Mouse (Mus musculus): ENCODE results near the gene Bspry. TPM values are rescaled to one million over a fixed set of nuclear protein-coding genes. Genes with fewer than 3 reads are reported as not detected.

Bspry gene
- polyA plus RNA-seq, 1 experiment from 2014 or later, result 31.6 TPM

DNA sequence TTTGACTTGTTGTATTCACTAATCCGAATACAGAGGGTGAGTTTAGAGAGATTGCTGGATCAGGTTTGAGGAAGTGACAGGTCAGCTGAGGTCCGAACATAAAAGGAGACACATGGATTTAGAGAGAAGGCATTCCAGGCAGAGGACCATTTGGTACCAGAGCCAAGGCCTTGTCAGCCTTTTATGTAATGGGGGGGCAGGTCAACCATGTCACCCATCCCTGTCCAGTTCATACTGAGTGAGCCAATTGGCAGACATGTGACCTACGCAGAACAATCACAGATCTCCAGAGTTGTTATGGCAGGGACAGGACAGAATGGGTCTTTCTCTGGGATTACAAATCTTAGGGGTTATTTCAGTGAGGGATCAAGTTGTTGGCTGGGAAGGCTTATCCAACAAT, 26.1 kb downstream of the Bspry start:
- no peaks in the 10 kb centered on the region for H3K9me3 ChIP-seq (ENCODE audit: control insufficient read depth, low read length)
- no peak overlapping the region for H3K4me2 ChIP-seq (ENCODE audit: low read depth, low read length)
- peaks cover 2% of the 10 kb centered on the region; the same call in 1 of the 2 replicates for H3K4me1 ChIP-seq (ENCODE audit: control insufficient read depth, insufficient read depth, low read length)
- no peak overlapping the region for H3K27ac ChIP-seq (ENCODE audit: low read length)
- no peaks in the 10 kb centered on the region for H3K27me3 ChIP-seq (replicated peaks; ENCODE audit: control insufficient read depth, insufficient read depth, low read length)
- no peak overlapping the region for H3K9ac ChIP-seq (ENCODE audit: low read depth, low read length)
- peaks cover 22% of the 10 kb centered on the region for H3K36me3 ChIP-seq (ENCODE audit: control insufficient read depth, insufficient read depth, low read length)
- no peak overlapping the region for H3K4me3 ChIP-seq (ENCODE audit: low read length)
- 84% methylated on average over 3 of the region's 3 CpGs for WGBS
- no peak for ATAC-seq

DNA sequence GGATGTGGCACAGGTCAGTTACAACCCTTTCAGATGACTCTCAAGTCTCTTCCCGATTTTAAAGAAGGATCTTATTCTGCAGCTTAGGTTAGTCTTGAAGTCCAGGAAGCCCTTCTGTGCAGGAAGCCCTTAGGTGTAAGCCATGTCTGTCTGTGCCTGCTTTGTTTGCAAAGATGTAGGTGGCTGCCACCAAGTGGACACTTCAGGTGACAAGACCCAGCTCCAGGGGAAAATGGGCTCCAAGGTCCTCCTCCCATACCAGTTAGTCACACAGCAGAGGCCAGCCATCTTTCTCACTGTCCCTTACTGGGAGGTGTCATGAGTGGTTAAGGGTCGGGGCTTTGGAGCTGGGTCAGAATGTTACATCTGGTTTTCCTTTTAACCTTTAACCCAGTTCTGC, 26.9 kb downstream of the Bspry start:
- Histone ChIP-seq H3K36me3 (ENCODE audit: control insufficient read depth, insufficient read depth, low read length) (peaks cover 28% of the 10 kb centered on the region), H3K4me3 (ENCODE audit: low read length) (no peak overlapping the region)
- WGBS, result 63% methylated on average over 2 of the region's 2 CpGs

DNA sequence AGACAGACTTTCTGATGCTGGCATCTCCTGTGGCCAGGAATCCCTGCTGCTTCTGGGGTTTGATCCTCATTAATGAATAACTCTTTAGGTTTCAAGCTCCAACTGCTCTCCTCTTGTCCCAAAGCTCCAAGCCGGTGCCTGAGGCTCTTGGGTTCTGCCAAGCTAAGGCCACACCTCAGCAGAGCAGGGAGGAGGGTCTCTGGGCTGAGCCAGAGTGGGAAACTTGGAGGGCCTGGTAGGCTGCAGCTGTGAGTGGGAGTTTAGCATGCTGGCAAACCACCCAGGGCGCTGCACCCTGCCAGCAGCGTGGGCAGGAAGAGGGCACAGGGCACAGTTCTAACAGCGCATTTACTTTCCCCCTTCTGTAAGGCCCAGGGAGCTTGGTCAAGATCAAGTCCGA, 29.0 kb downstream of the Bspry start:
- no peak for ATAC-seq
- H3K4me1 ChIP-seq (ENCODE audit: control insufficient read depth, insufficient read depth, low read length), result peaks cover 2% of the 10 kb centered on the region; the same call in 1 of the 2 replicates
- H3K9ac ChIP-seq (ENCODE audit: low read depth, low read length), result no peak overlapping the region
- peaks cover 42% of the 10 kb centered on the region for H3K36me3 ChIP-seq (ENCODE audit: control insufficient read depth, insufficient read depth, low read length)
- 93% methylated on average over 5 of the region's 5 CpGs for WGBS
- no peak overlapping the region for H3K4me2 ChIP-seq (ENCODE audit: low read depth, low read length)
- no peaks in the 10 kb centered on the region for H3K9me3 ChIP-seq (ENCODE audit: control insufficient read depth, low read length)
- no peak overlapping the region for H3K27ac ChIP-seq (ENCODE audit: low read length)
- H3K4me3 ChIP-seq (ENCODE audit: low read length), result no peak overlapping the region
- no peaks in the 10 kb centered on the region for H3K27me3 ChIP-seq (replicated peaks; ENCODE audit: control insufficient read depth, insufficient read depth, low read length)

More for the DNA sequence above, 26.9 kb downstream of the Bspry start:
- Histone ChIP-seq H3K27ac (ENCODE audit: low read length) (no peak overlapping the region), H3K4me1 (ENCODE audit: control insufficient read depth, insufficient read depth, low read length) (peaks cover 2% of the 10 kb centered on the region; the same call in 1 of the 2 replicates), H3K4me2 (ENCODE audit: low read depth, low read length) (no peak overlapping the region), H3K27me3 (replicated peaks; ENCODE audit: control insufficient read depth, insufficient read depth, low read length) (no peaks in the 10 kb centered on the region), H3K9ac (ENCODE audit: low read depth, low read length) (no peak overlapping the region), H3K9me3 (ENCODE audit: control insufficient read depth, low read length) (no peaks in the 10 kb centered on the region)
- ATAC-seq, result peak; percentile 22; the same call in 1 of the 2 replicates

DNA sequence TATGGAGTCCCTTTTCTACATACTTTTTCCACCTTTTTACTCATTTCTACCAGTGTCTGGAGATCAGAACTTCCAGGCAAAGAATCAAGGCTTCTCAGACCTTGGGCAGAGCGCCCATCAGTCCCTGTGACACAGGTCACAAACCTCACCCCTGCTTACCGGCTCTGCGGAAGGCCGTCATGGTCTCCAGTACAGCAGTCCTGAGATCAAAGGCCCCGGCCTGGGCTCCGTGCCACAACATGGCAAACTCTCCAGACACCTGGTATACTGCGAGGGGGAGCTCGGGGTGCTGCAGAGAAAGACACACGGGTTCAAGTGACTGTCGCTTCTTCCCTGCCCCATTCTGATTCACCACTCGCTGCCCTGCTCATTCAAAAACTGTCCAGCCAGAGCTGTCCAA, 30.1 kb downstream of the Bspry start:
- no peaks in the 10 kb centered on the region for H3K27me3 ChIP-seq (replicated peaks; ENCODE audit: control insufficient read depth, insufficient read depth, low read length)
- H3K36me3 ChIP-seq (ENCODE audit: control insufficient read depth, insufficient read depth, low read length), result peaks cover 42% of the 10 kb centered on the region
- H3K27ac ChIP-seq (ENCODE audit: low read length), result no peak overlapping the region
- 92% methylated on average over 11 of the region's 11 CpGs for WGBS
- no peak overlapping the region for H3K9ac ChIP-seq (ENCODE audit: low read depth, low read length)
- H3K4me1 ChIP-seq (ENCODE audit: control insufficient read depth, insufficient read depth, low read length), result peaks cover 3% of the 10 kb centered on the region; the same call in 1 of the 2 replicates
- ATAC-seq, result no peak
- H3K4me3 ChIP-seq (ENCODE audit: low read length), result no peak overlapping the region
- no peak overlapping the region for H3K4me2 ChIP-seq (ENCODE audit: low read depth, low read length)
- H3K9me3 ChIP-seq (ENCODE audit: control insufficient read depth, low read length), result no peaks in the 10 kb centered on the region

DNA sequence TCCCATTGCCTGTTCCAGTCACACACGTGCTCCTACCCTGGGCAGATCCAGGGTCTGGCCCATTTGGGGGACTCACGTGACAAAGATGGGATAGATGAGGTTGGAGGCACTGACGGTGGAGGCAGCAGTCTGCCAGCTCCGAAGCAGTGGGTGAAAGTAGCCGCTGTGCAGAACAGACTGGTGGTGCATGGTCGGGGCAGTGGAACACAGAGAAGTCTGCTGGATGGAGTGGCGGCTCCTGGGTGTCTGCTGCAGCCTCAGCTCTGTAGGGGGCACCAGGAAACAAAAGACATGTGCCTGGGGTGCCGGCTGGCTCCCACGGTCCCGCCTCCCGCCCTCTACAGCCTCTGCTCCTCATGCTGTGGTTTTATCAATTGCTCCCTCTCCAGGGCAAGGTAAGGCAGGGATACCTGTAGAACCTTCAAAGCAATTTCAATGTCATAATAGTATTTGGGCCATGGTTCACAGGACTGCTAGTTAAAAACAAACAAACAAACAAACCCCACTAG, 34.2 kb downstream of the Bspry start:
- H3K4me1 ChIP-seq (ENCODE audit: control insufficient read depth, insufficient read depth, low read length), result peaks cover 32% of the 10 kb centered on the region
- no peak for ATAC-seq
- 46% methylated on average over 11 of the region's 11 CpGs for WGBS
- H3K27me3 ChIP-seq (replicated peaks; ENCODE audit: control insufficient read depth, insufficient read depth, low read length), result no peaks in the 10 kb centered on the region
- H3K36me3 ChIP-seq (ENCODE audit: control insufficient read depth, insufficient read depth, low read length), result peaks cover 38% of the 10 kb centered on the region
- H3K9me3 ChIP-seq (ENCODE audit: control insufficient read depth, low read length), result no peaks in the 10 kb centered on the region
- no peak overlapping the region for H3K4me2 ChIP-seq (ENCODE audit: low read depth, low read length)
- H3K4me3 ChIP-seq (ENCODE audit: low read length), result no peak overlapping the region
- H3K9ac ChIP-seq (ENCODE audit: low read depth, low read length), result no peak overlapping the region
- H3K27ac ChIP-seq (ENCODE audit: low read length), result no peak overlapping the region

DNA sequence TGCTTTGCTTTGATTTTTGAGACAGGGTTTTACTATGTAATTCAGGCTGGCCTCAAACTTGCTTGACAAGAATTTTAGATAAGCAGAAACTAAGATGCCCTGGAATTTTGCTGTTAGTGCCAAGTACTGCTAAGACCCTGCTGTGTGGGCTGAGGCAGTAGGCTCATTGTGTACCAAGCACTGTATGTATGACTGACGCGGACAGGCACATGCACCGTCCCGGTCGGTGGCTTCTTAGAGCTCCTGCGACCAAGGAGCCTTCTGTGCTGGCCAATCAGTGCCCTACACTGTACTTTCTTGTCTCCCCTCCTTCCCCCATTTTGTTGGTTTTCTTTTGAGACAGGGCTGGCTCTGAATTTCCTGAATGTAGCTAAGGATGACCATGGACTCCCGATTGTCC, 35.1 kb downstream of the Bspry start:
- peaks cover 32% of the 10 kb centered on the region for H3K4me1 ChIP-seq (ENCODE audit: control insufficient read depth, insufficient read depth, low read length)
- H3K9me3 ChIP-seq (ENCODE audit: control insufficient read depth, low read length), result no peaks in the 10 kb centered on the region
- H3K27me3 ChIP-seq (replicated peaks; ENCODE audit: control insufficient read depth, insufficient read depth, low read length), result no peaks in the 10 kb centered on the region
- H3K36me3 ChIP-seq (ENCODE audit: control insufficient read depth, insufficient read depth, low read length), result peaks cover 30% of the 10 kb centered on the region
- peak overlapping the region; percentile 57; the same call in 1 of the 2 replicates for H3K9ac ChIP-seq (ENCODE audit: low read depth, low read length)
- H3K4me3 ChIP-seq (ENCODE audit: low read length), result no peak overlapping the region
- H3K4me2 ChIP-seq (ENCODE audit: low read depth, low read length), result no peak overlapping the region; the same call in none of the 2 replicates
- WGBS, result 82% methylated on average over 7 of the region's 7 CpGs
- ATAC-seq, result no peak
- peak overlapping the region; percentile 64 for H3K27ac ChIP-seq (ENCODE audit: low read length)

DNA sequence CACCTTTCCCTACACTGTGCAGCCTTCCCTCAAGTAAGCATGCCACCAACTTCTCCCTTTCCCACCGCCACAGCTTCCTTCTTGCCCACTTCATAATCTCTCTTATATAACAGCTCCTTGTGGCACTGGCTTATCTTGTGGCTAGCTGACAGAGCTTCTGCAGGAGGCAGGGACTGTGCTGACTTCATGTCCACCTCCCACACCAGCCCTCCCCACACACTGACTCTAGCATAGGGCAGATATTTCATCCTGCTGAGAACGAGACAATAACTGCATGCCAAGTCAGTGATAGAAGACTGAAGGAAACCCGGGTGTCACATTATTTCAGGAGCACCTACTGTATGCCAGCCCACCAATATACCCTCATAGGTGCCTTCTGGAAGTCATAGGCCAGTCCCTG, 35.6 kb downstream of the Bspry start:
- peaks cover 25% of the 10 kb centered on the region for H3K36me3 ChIP-seq (ENCODE audit: control insufficient read depth, insufficient read depth, low read length)
- peak overlapping the region; percentile 57; the same call in 1 of the 2 replicates for H3K9ac ChIP-seq (ENCODE audit: low read depth, low read length)
- 67% methylated on average over 3 of the region's 3 CpGs for WGBS
- peaks cover 32% of the 10 kb centered on the region for H3K4me1 ChIP-seq (ENCODE audit: control insufficient read depth, insufficient read depth, low read length)
- no peaks in the 10 kb centered on the region for H3K9me3 ChIP-seq (ENCODE audit: control insufficient read depth, low read length)
- H3K27me3 ChIP-seq (replicated peaks; ENCODE audit: control insufficient read depth, insufficient read depth, low read length), result no peaks in the 10 kb centered on the region
- H3K27ac ChIP-seq (ENCODE audit: low read length), result peak overlapping the region; percentile 64
- peak overlapping the region; percentile 25; the same call in 1 of the 2 replicates for H3K4me3 ChIP-seq (ENCODE audit: low read length)
- peak overlapping the region; percentile 74 for H3K4me2 ChIP-seq (ENCODE audit: low read depth, low read length)
- ATAC-seq, result no peak

DNA sequence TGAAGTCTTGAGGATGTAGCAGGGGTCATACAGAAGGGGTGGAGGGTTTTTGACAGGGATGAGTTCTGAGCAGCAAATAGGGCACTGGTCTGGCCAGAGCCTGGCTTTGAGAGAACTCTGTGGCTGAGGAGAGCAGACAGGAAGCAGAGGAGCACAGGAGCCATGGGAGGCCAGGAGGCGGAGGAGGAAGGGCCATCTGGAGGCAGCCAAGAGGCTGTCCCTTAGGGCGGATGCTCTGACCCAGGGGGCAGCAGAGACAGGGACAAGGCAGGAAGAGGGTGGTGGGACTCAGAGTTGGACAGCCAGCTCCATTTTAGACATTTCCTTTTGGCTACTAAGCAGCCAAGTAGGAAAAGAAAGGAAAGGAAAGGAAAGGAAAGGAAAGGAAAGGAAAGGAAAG, 36.2 kb downstream of the Bspry start:
- peak overlapping the region; percentile 57 for H3K9ac ChIP-seq (ENCODE audit: low read depth, low read length)
- no peaks in the 10 kb centered on the region for H3K9me3 ChIP-seq (ENCODE audit: control insufficient read depth, low read length)
- peak overlapping the region; percentile 74 for H3K4me2 ChIP-seq (ENCODE audit: low read depth, low read length)
- peaks cover 20% of the 10 kb centered on the region for H3K36me3 ChIP-seq (ENCODE audit: control insufficient read depth, insufficient read depth, low read length)
- WGBS, result 30% methylated on average over 2 of the region's 2 CpGs
- H3K27ac ChIP-seq (ENCODE audit: low read length), result peak overlapping the region; percentile 97
- ATAC-seq, result no peak
- peak overlapping the region; percentile 25; the same call in 1 of the 2 replicates for H3K4me3 ChIP-seq (ENCODE audit: low read length)
- H3K4me1 ChIP-seq (ENCODE audit: control insufficient read depth, insufficient read depth, low read length), result peaks cover 32% of the 10 kb centered on the region
- no peaks in the 10 kb centered on the region for H3K27me3 ChIP-seq (replicated peaks; ENCODE audit: control insufficient read depth, insufficient read depth, low read length)

DNA sequence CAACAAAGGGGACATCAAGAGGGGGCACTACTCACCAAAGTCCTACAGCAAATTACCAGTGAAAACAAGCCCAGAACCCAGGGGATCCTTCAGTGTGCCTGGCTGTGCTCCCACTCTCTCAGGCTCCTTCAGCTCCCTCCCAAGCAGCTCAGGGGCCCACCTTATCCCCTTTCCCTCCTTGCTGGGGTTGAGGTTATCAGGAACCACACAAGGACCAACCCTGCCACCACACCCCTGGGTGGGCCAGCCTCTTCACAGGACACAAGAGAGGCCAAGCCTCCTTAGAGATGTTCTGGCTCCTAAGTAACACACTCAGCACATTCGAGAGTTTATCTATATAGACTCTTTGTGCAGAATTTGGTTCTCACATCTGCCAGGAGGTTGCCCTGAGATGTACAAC, 36.7 kb downstream of the Bspry start:
- Histone ChIP-seq H3K4me2 (ENCODE audit: low read depth, low read length) (peak overlapping the region; percentile 74), H3K4me1 (ENCODE audit: control insufficient read depth, insufficient read depth, low read length) (peaks cover 32% of the 10 kb centered on the region), H3K27ac (ENCODE audit: low read length) (peak overlapping the region; percentile 97), H3K27me3 (replicated peaks; ENCODE audit: control insufficient read depth, insufficient read depth, low read length) (no peaks in the 10 kb centered on the region), H3K4me3 (ENCODE audit: low read length) (peak overlapping the region; percentile 25), H3K36me3 (ENCODE audit: control insufficient read depth, insufficient read depth, low read length) (peaks cover 16% of the 10 kb centered on the region), H3K9me3 (ENCODE audit: control insufficient read depth, low read length) (no peaks in the 10 kb centered on the region), H3K9ac (ENCODE audit: low read depth, low read length) (peak overlapping the region; percentile 57; the same call in 1 of the 2 replicates)
- ATAC-seq, result peak; percentile 59
- WGBS, result 45% methylated on average over 1 of the region's 1 CpGs

DNA sequence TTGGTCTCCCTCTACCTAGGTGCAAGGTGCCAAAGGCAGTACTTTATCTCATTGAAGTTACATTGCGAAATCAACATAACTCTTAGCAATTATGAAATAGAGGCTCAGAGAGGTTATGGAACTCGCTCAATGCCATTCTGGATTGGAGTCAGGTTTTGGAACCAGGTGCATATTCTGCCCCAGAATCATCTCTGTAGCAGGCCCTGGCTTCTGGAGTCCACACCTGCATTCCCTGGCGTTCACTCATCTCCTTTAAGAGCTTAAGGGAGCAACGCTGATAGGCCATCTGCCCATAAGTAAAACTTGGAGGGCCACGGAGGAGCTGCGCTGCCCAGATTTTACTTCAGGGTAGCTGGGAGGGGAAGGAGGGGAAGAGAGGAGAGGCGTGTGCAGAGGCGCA, 37.2 kb downstream of the Bspry start:
- WGBS, result 59% methylated on average over 8 of the region's 8 CpGs
- peak overlapping the region; percentile 74 for H3K4me2 ChIP-seq (ENCODE audit: low read depth, low read length)
- peaks cover 11% of the 10 kb centered on the region for H3K36me3 ChIP-seq (ENCODE audit: control insufficient read depth, insufficient read depth, low read length)
- H3K9me3 ChIP-seq (ENCODE audit: control insufficient read depth, low read length), result no peaks in the 10 kb centered on the region
- H3K4me3 ChIP-seq (ENCODE audit: low read length), result peak overlapping the region; percentile 87; the same call in 1 of the 2 replicates
- peaks cover 32% of the 10 kb centered on the region for H3K4me1 ChIP-seq (ENCODE audit: control insufficient read depth, insufficient read depth, low read length)
- ATAC-seq, result peak; percentile 30
- no peak overlapping the region for H3K9ac ChIP-seq (ENCODE audit: low read depth, low read length)
- no peaks in the 10 kb centered on the region for H3K27me3 ChIP-seq (replicated peaks; ENCODE audit: control insufficient read depth, insufficient read depth, low read length)
- H3K27ac ChIP-seq (ENCODE audit: low read length), result peak overlapping the region; percentile 97
